Mouse (Mus musculus) thymus, adult 2 months (tissue): ENCODE data around the gene Tmem163. TPM values are rescaled to one million over a fixed set of nuclear protein-coding genes. Genes with fewer than 3 reads are reported as not detected.

Experiments used
- DNase-seq: peaks from one replicate; pipeline ENCODE4 v3.0.0; 2021
- H3K27ac ChIP-seq: fragments of 200-500 bp; 2 replicates; pipeline ENCODE4 v1.5.1; 2012; ENCODE audit warnings: low read length, control low read depth; ENCODE audit not compliant: control insufficient read depth, insufficient read depth
- H3K27me3 ChIP-seq: fragments of 200-500 bp; 2 replicates; pipeline ENCODE4 v1.6.1; 2012; ENCODE audit warnings: mild to moderate bottlenecking, low read length, moderate library complexity, mixed read lengths; ENCODE audit not compliant: control insufficient read depth, insufficient read depth
- H3K36me3 ChIP-seq: fragments of 200-500 bp; 2 replicates; pipeline ENCODE4 v1.6.1; 2012; ENCODE audit warnings: mild to moderate bottlenecking, low read length, moderate library complexity; ENCODE audit not compliant: control insufficient read depth, insufficient read depth
- H3K4me1 ChIP-seq: fragments of 200-500 bp; replicated peaks from 2 replicates; pipeline ENCODE4 v1.6.1; 2012; ENCODE audit warnings: low read length; ENCODE audit not compliant: control insufficient read depth, insufficient read depth
- H3K4me3 ChIP-seq: fragments of 200-500 bp; 2 replicates; pipeline ENCODE4 v1.5.1; 2012; ENCODE audit warnings: mild to moderate bottlenecking, low read length, control low read depth, moderate library complexity; ENCODE audit not compliant: control insufficient read depth, insufficient read depth
- CTCF ChIP-seq: fragments of 200-500 bp; IDR thresholded peaks from 2 replicates; pipeline ENCODE4 v1.5.1; 2012; ENCODE audit warnings: mild to moderate bottlenecking, control low read depth, low read length, moderate library complexity, borderline replicate concordance; ENCODE audit not compliant: control insufficient read depth, poor library complexity, insufficient read depth; ENCODE audit errors: extremely low read depth
- POLR2A ChIP-seq: fragments of 200-500 bp; IDR thresholded peaks from 2 replicates; pipeline ENCODE4 v1.6.1; 2012; ENCODE audit warnings: mild to moderate bottlenecking, low read length, control low read depth, moderate library complexity; ENCODE audit not compliant: control insufficient read depth, poor library complexity, insufficient read depth; ENCODE audit errors: extremely low read depth
- WGBS: fragments of 180-500 bp; shearing (Covaris S2); methylation state at CpG from one replicate; pipeline ENCODE4 v1.1.7; 2018; 5-methylcytosine and 5-hydroxymethylcytosine counted together
- polyA plus RNA-seq: library from polyadenylated mRNA; depleted of rRNA; stranded (reverse); fragments of >200 nt; gene quantifications from 2 replicates; pipeline ENCODE4 v1.2.3, GENCODE M21; 2012

The Tmem163 gene
- polyA plus RNA-seq, 1 experiment = 1.8 TPM

DNA sequence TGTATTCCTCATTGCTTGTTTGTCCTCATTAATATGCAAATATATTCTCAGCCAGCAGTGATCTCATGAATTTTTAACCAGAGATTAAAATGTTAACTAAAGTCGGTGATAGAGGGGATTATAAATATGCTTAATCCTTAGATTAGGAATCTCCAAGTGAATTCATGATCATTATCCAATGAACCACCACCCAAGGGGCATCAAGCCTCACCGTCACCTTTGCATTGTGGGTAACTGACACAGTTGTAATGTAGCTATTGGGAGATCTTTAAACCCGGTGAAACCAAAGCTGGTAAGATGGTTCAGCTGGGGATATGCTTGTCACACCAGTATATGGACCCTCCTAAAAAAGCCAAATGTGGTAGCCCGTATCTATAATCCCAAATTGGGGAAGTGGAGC is 131.3 kb downstream of the Tmem163 start:
- no peak for TF ChIP-seq CTCF
- no peak for TF ChIP-seq POLR2A
- H3K4me1 ChIP-seq = no peaks in the 10 kb centered on the region
- no peak overlapping the region for H3K27ac ChIP-seq
- H3K4me3 ChIP-seq = no peak overlapping the region
- H3K27me3 ChIP-seq = no peaks in the 10 kb centered on the region
- no peak for DNase-seq
- H3K36me3 ChIP-seq = no peaks in the 10 kb centered on the region
- 91% methylated on average over 4 of the region's 4 CpGs for WGBS

DNA sequence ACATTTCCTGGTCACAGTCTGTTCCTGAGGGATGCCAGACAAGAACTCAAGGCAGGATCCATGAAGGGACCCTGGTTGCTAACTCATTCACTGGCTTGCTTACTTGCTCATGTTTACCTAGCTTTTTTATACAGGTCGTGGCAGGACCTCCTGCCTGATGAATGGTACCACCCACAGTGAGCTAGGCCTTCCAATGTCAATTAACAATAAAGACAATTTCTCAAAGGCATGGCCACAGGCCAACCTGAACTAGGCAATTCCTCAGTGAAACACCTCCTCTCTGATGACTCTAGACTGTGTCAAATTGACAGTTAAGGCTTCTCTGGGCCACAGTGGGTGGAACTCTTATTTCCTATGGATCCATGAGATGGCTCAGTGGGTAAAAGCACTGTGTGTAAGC is 136.6 kb downstream of the Tmem163 start:
- H3K36me3 ChIP-seq = no peaks in the 10 kb centered on the region
- TF ChIP-seq CTCF (no peak), POLR2A (no peak)
- H3K4me3 ChIP-seq = no peak overlapping the region
- H3K27me3 ChIP-seq = no peaks in the 10 kb centered on the region
- WGBS = 79% methylated on average over 1 of the region's 1 CpGs
- no peak for DNase-seq
- H3K27ac ChIP-seq = no peak overlapping the region
- H3K4me1 ChIP-seq = no peaks in the 10 kb centered on the region

DNA sequence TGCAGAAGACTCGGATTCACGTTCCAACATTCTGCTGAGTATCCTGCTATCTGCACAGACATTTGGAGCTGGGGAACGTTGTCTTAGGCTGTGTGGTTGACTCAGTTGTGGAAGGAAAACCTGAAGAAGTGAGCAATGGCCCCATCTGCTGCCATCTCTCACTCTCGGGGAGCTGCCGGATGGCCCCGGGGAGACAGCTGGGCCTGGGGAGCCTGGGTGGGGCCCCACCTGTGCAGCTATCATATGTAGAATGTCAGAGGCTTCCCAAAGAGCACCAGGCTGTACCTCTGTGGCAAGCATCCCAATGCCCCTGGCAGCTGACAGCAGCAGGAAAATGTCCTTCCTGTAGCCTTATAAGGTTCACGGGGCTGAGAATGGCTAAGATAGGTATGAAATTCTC is 137.4 kb downstream of the Tmem163 start:
- DNase-seq = no peak
- Histone ChIP-seq H3K27ac (no peak overlapping the region), H3K27me3 (no peaks in the 10 kb centered on the region), H3K4me1 (no peaks in the 10 kb centered on the region), H3K36me3 (no peaks in the 10 kb centered on the region), H3K4me3 (no peak overlapping the region)
- WGBS = 95% methylated on average over 7 of the region's 7 CpGs
- TF ChIP-seq CTCF (no peak), POLR2A (no peak)

DNA sequence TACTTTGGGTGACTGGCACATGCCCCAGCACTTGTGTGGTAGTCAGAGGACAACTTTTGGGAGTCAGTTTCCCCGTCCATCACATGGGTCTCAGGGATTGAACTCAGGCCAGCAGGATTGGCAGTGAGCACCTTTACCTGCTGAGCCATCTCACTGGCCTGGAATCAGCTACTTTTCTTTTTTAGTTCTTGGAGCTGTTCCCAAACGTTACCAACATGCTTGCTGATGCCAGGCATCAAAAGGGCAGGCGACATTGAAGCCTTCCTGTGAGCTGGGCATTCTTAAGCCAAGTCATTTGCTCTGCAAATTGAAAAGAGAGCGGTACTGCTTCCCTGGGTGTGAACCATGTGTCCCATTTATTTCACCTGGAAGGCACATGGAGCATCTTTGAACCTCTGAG is 137.8 kb downstream of the Tmem163 start:
- Histone ChIP-seq H3K4me1 (no peaks in the 10 kb centered on the region), H3K27me3 (no peaks in the 10 kb centered on the region), H3K36me3 (no peaks in the 10 kb centered on the region), H3K4me3 (no peak overlapping the region), H3K27ac (no peak overlapping the region)
- DNase-seq = no peak
- 94% methylated on average over 4 of the region's 4 CpGs for WGBS
- TF ChIP-seq CTCF (no peak), POLR2A (no peak)

DNA sequence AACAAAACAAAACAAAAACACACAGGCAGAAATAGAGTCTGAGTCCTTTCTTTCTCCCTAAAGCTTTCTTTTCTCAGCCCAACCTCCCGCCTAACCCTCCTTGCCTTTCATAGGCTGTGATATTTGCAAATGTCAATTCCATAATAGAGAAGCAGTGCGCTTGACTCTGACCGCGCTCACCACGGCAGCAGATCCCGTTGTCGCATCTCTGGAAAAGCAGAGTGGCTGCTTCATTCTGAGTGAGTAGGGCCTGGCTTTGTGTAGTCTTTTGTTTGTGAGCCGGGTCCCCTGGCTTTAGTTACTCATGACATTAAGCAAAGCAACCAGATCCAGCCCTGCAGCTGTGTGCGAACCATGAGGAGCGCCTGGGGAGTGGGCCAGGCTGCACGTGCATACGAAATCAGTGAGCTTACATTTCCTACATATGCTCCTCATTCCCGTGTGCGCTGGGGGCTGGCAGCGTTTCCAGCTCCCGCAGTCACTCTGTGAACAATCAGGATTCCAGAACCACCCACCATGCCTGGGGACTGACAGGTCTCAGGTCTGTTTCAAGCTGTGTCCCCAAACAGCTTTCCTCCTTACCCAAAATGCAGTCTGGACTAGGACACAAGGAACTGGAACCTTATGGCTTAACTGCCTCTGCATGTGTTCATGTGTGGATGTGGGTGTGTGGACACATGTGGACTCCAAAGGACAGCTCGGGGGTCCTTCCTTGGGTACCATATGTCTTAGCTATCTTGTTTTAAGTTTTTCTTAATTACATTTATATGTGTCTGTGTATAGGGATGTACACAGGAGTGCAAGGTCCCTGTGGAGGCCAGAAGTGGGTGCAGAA is 141.9 kb downstream of the Tmem163 start:
- WGBS = 72% methylated on average over 17 of the region's 17 CpGs
- TF ChIP-seq CTCF (no peak), POLR2A (no peak)
- H3K4me1 ChIP-seq = no peaks in the 10 kb centered on the region
- no peaks in the 10 kb centered on the region for H3K27me3 ChIP-seq
- DNase-seq = no peak
- H3K27ac ChIP-seq = no peak overlapping the region
- H3K36me3 ChIP-seq = no peaks in the 10 kb centered on the region
- H3K4me3 ChIP-seq = no peak overlapping the region

DNA sequence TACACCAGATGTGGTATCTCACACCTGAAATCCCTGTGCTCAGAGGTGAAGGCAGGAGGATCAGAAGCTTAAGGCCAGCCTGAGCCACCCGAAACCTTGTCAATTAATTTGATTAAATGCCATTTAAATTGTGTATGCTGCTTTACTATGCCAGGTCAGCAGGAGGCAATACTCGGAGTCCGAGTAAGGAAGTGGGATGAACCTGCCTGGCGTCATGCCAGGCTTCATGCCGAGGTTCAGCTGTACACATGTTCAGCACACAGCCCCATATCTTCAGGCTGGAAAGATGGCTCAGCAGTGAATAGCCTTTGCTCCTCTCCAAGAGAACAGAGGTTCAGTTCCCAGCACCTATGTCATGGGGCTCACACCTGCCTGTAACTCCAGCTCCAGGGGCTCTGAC is 142.9 kb downstream of the Tmem163 start:
- Histone ChIP-seq H3K27me3 (no peaks in the 10 kb centered on the region), H3K4me1 (no peaks in the 10 kb centered on the region), H3K27ac (no peak overlapping the region), H3K36me3 (no peaks in the 10 kb centered on the region), H3K4me3 (no peak overlapping the region)
- no peak for TF ChIP-seq CTCF
- no peak for DNase-seq
- WGBS = 74% methylated on average over 5 of the region's 5 CpGs

DNA sequence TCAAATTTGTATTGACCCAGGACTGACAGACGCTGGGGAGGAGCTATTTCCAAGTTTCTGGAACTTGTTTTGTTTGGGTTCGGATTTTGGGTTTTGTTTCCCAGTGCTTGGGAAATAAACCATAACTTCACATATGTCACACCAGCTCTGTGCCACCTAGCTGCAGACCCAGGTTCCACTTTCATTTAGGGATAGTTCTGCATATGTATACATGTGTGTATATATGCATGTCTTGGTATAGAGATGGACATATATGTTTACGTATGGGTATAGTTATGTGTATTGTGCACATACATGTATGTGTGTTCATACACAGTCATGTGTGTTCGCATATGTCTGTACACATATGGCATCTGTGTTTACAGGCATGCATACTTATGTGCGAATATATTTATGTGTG is 147.6 kb downstream of the Tmem163 start:
- no peaks in the 10 kb centered on the region for H3K36me3 ChIP-seq
- H3K4me3 ChIP-seq = no peak overlapping the region
- no peak for DNase-seq
- WGBS = 89% methylated on average over 5 of the region's 5 CpGs
- H3K27me3 ChIP-seq = no peaks in the 10 kb centered on the region
- no peaks in the 10 kb centered on the region for H3K4me1 ChIP-seq
- H3K27ac ChIP-seq = no peak overlapping the region
- TF ChIP-seq POLR2A (no peak), CTCF (no peak)
